Mouse (Mus musculus) urinary bladder, postnatal 14 days (tissue): ENCODE measurements around the gene Itgad.

Source experiments
- DNase-seq: peaks from one replicate; pipeline ENCODE4 v3.0.0; 2021; ENCODE audit warnings: low spot score

Gene Itgad

DNA sequence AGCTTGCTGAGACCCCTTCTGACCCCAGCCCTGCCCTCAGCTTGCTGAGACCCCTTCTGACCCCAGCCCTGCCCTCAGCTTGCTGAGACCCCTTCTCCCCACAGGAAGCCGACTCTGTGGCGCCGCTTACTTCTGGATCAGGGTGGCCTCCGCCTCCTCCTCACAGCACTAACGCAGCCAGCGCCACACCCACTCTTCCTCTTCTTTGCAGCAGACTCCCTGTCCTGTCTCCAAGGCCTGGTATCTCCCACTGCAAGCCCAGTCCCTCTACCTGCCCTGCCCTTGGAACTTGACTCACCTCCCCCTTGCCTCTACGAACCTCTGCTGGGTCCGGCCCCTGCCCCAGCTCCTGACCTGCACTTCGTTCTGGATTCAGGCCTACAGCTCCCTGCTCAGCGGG, 89.7 kb downstream of the Itgad start:
- DNase-seq, result no peak

DNA sequence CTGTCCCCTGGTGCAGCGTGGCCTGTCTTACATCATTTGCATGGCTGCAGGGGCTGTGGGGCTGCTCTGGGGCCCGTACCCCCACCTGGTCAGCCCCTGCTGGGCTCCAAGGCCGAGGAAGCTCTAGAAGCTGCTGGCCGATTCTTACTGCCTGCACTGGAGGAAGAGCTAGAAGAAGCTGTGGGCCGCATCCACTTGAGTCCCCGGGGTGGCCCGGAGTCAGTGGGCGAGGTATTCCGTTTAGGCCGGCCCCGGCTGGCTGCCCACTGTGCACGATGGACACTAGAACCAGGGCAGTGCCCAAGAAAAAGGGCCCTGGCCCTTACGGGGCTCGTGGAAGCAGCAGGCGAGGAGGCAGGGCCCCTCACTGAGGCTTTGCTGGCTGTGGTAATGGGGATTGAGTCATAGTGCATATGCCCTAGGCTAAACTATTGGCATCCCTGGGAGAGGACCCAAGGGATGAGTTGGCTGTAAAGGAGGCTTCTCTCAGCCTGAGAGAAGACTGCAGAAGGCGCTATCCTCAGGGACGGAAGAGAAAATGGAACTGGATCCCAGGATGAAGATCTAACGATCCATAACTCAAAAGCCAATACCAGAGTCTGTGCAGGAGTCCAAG, 90.3 kb downstream of the Itgad start:
- no peak for DNase-seq

GRCm38 (mm10) chr7:128245547-128245946, 91.4 kb downstream of the Itgad start:
- DNase-seq, result no peak

- peak; percentile 67 for DNase-seq
Observed at GRCm38 (mm10) chr7:128246496-128247391, 92.6 kb downstream of the Itgad start, which contains the start of gene Tgfb1i1. Tgfb1i1 (plus strand) TSS chr7:128246812.

DNA sequence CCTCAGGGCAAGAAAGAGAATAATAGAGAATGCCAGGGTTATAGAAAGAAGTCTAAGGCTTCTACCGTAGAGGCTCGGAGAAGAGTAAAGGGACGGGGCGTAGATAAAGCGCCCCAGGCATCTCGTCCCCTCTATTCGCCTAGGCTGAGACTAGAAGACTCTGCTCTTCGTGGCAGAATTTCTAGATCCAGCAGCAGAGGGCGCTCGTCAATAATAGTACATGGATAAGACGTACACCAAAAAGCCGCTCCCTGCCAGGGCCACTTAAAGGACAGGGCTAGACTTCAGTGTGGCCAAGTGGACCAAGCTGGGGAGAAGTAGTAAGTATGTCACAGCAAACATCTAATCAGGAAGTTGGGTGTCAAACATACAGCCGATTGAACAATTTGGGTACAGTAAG, 93.3 kb downstream of the Itgad start:
- DNase-seq, result peak; percentile 91

DNA sequence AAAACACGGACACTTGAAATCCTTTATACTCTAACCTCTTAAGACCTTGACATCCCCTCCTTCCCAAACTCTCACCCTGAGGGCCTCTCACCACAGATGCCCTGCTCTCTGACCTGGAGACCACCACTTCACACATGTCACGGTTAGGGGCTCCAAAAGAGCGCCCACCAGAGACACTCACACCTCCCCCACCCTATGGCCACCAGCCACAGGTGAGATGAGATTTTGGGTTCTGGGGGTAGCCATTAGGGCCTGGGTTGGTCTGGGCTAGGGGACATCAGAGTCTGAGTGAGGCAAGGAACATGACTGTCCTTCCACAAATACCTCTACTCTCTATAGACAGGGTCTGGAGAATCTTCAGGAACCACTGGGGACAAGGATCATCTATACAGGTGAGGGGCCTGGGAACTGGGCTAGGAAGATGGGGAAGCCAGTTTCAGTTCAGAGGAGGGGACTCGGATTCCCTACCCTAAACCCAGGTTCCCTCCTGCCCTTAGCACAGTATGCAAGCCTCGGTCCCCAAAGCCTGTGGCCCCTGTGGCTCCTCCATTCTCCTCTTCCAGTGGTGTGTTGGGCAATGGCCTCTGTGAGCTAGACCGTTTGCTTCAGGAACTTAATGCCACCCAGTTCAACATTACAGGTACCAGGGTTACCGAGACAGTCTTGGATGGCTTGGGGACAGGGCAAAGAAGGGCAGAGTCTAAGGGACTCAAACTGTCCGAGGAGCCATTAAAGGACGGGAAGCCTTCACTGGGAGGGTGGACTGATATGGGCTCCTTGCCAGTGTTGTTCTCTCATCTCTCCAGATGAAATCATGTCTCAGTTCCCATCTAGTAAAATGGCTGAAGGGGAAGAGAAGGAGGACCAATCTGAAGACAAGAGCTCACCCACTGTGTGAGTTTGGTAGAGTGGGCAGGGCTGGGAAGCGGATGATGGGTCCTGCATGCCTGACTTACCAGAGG, 94.2 kb downstream of the Itgad start:
- DNase-seq, result no peak

DNA sequence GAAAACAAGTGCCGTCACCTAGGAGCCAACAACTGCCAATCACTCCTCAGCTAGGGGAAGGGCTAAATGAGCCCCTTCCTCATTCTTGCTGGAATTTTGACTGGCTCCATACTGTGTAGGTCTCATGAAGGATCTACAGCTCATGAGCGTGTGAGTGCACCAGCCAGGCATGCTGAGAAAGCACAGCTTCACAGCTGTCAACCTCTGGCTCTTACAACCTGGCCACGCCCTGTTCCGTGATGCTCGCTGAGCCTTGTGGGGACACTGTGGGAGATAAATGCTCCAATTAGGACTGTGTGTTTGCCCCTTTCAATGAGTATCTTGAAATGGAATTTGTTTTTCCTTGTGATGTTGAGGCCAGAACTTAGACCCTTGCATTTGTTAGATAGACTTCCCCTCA, 95.8 kb downstream of the Itgad start:
- no peak for DNase-seq

DNA sequence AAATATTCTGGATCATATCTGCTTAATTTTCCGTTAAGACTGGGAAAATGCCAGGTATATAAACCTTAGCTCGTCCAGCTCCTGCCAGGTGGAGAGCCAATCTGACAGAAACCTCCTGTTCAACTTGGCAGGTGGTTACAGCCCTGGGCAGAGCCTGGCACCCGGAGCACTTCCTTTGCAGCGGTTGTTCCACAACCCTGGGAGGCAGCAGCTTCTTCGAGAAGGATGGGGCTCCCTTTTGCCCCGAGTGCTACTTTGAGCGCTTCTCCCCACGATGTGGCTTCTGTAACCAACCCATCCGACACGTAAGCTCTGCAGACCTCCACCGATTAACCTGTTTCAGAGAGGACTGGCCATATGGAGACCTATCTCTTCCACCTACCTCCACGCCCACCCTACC, 97.8 kb downstream of the Itgad start:
- no peak for DNase-seq

DNA sequence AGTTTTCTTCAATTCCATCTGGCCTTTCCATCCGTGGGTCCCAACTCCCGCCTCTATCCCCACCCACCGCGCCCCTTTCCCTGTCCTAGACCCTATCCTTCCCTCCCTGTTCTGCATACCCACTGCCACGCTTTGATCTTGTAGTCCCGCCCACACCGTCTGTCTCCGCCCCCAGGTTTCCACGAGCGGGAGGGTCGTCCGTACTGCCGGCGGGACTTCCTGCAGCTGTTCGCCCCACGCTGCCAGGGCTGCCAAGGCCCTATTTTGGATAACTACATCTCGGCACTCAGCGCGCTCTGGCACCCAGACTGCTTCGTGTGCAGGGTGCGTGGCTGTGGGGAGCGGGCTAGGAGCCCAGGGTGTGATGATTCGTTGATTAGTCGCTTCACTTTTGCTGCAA, 98.4 kb downstream of the Itgad start:
- no peak for DNase-seq

GRCm38 (mm10) chr7:128254978-128255377, 100.8 kb downstream of the Itgad start:
- DNase-seq, result no peak

DNA sequence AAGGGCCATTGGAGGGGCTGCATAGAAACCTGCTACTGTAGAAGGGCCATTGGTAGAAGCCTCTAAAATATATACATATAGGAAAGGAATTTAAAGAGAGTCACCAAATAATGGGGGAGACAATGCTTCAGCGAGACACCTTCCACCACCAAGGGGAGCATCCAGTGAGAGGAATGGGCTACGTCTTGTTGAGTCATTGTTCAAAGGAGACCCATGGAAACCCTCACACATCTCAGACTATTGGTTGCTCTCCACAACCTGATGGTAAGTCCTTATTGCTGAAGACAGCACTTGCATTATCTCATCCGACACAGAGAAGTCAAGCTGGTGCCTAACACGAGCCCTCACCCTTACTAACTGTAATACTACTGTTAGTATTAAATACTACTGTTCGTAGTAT, 101.6 kb downstream of the Itgad start:
- no peak for DNase-seq

DNA sequence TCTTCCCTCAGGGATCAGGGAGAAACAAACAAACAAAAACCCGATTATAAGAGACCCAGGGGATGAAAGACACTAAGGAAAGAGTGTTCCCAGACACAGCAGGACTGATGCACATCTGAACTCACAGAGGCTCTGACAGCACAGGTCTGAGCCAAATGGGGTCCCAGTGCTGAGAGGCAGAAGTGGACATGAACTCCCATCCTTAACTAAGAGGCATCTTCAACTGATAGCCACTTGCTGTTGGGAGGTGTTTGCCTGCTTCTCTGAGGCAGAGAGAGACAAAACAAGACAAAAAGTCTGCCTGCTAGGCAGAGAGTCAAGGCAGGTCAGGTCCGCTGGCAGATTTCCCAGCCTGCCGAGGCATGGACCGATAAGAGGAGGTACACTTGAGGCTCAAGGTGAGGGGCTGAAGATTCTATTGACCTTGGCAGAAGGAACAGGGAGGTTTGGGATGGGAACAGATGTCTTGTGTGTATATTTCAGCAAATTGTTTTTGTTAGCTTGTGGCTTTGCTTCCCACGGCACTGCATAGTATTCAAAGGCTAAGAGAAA, 102.7 kb downstream of the Itgad start:
- DNase-seq, result no peak

- no peak for DNase-seq
Observed at GRCm38 (mm10) chr7:128265411-128265810, 111.2 kb downstream of the Itgad start, which contains the start of gene Slc5a2. Slc5a2 (plus strand) TSS chr7:128265657.

DNA sequence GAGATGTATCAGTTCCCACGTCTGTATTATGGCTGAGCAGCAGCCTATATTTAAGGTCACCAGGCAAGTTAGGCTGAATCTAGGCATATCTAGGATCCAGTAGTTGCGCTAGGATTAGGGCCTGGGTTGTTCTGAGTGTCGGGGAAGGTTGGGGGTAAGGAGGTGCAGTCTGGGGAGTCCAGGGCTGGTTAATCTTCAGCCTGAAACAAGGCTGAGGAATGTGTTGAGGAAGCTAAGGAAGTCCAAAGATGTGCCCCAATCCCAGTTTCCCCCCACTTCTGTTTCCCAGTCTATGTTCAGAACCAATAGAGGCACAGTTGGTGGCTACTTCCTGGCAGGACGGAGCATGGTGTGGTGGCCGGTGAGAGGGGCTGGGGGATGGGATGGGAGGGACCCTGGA, 111.9 kb downstream of the Itgad start:
- no peak for DNase-seq

GRCm38 (mm10) chr7:128267391-128267790, 113.2 kb downstream of the Itgad start:
- no peak for DNase-seq

GRCm38 (mm10) chr7:128267813-128268212, 113.6 kb downstream of the Itgad start:
- DNase-seq, result no peak

DNA sequence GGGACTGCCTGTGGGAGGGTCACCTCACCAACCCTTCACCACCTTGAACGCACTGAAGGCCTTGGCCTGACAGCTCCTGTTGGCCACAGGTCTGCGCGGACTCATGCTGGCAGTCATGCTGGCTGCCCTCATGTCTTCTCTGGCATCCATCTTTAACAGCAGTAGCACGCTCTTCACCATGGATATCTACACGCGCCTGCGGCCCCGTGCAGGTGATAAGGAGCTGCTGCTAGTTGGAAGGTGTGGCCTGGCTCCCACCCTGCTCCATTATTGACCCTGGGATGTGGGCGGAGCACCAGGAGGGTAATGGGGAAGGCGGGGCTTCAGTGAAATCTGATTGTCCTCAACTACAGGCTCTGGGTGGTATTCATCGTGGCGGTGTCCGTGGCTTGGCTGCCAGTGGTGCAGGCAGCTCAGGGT, 116.3 kb downstream of the Itgad start:
- DNase-seq, result no peak

DNA sequence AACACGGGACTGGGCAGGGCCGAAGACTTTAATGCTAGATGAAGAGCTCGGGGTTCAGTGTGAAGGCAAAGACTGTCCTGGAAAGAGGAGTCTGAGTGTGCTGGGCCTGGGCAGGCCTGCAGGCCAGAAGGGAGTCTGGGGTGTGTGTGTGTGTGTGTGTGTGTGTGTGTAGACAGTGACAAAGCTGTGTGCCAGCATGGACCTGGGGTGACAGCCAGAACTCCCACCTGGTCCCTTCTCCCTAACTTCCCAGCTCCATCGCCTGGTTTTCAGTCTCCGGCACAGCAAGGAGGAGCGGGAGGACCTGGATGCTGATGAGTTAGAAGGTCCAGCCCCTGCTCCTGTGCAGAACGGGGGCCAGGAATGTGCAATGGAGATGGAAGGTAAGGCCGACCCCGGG, 117.3 kb downstream of the Itgad start:
- no peak for DNase-seq
